Mouse (Mus musculus): ENCODE results near the gene Trak1.

DNA sequence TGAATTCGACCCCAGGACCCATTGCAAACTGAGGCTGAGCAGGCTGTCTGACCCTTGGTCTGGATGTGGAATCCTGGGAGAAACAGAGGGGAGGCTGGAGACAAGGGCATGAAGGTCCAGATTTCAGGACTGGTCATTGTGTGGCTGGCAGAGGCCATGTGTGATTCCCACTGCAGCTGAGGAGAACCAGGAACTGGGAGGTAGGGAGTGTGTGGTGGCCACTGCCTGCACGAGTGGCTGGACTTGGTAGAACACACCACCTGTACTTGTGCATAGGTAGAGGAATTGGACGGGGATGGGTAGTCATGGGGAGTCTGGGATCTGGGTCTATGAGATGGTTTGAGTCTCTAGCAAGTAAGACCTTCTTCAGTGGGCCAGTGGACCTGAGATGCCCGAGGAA is 76.2 kb downstream of the Trak1 start:
- TF ChIP-seq CTCF (IDR thresholded peaks at IDR 0.05; ENCODE audit: control insufficient read depth, insufficient read depth, insufficient replicate concordance, low read depth, low read length) (no peak), POLR2A (IDR thresholded peaks at IDR 0.05; ENCODE audit: control insufficient read depth, low read depth, low read length) (no peak)
